Mouse (Mus musculus): ENCODE measurements around the gene Sema4a. TPM values are rescaled to one million over a fixed set of nuclear protein-coding genes. Genes with fewer than 3 reads are reported as not detected.

Sema4a gene
- total RNA-seq (2021): 10 to 100 TPM; 68.7 to 71.2 TPM
- long read RNA-seq, experiment 1, transcript Sema4a-215 (15 exons, 3,084 nt): minor isoform, 13 of 82 reads
- long read RNA-seq, experiment 1, transcript Sema4a-214 (15 exons, 3,046 nt): minor isoform, 10 of 82 reads
- long read RNA-seq, experiment 1, transcript Sema4a-213 (15 exons, 3,125 nt): major isoform, 29 of 82 reads
- long read RNA-seq, experiment 1, partial matches to known transcripts: 12 of 82 reads
- long read RNA-seq, experiment 1, other reads (novel, unspliced or antisense): 14 of 82 reads
- long read RNA-seq, experiment 2, transcript Sema4a-215 (15 exons, 3,084 nt): minor isoform, 5 of 62 reads
- long read RNA-seq, experiment 2, transcript Sema4a-213 (15 exons, 3,125 nt): major isoform, 24 of 62 reads
- long read RNA-seq, experiment 2, transcript Sema4a-214 (15 exons, 3,046 nt): minor isoform, 6 of 62 reads
- long read RNA-seq, experiment 2, partial matches to known transcripts: 8 of 62 reads
- long read RNA-seq, experiment 2, other reads (novel, unspliced or antisense): 18 of 62 reads

- Histone ChIP-seq H3K27ac (peak within 1 kb of the TSS; percentile 66), H3K4me3 (peak within 1 kb of the TSS; percentile 27; the same call in 1 of the 2 replicates)
- DNase-seq (ENCODE audit: extremely low spot score in 1 of 2, low spot score in 2 of 2): no peak
- intact Hi-C loops (cut with DNase I): no loop called here
- TF ChIP-seq CTCF (IDR thresholded peaks at IDR 0.05): no peak
Measured at GRCm38 (mm10) chr3:88460983-88461696, at the start of gene Sema4a. Sema4a (minus strand) TSS chr3:88461182.

DNA sequence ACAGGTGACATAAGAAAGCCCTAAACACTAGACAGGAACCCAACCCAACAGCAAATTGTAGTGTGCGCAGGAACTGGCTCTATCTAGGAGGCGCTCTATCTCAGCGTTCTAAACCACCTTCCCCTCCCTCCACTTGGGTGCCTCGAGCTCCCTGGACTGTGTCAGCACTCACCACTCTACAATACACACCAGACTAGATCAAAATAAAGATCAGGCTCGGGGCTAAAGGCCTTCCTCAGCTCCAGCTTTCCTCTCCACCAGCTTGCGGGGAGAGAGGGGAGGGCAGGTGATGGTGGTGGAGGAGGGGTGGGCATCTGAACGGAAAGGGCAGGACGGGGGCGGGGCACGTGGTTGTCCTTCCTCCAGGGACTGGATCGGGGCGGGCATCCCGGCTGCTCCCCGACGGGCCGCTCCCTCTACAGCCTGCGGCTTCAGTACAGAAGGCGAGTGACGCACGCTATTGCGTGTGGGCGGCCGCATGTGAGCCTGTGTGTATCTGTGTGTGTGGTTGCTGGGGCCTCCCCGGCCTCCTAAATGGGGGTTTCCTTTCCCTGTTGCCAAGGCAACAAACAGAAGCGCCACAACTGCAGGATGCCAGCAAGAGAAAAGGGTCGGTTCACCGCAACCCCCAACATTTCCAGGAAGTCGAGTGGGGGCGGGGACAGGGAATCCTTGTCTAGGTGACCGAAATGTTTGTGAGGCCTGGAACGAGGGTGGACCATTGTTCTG is 48.9 kb upstream of the Sema4a start, which contains the start of gene Lmna:
Gene Lmna, minus strand, starts transcription at position 265 of the 729 bp plus-strand sequence.
- H3K4me3 ChIP-seq: peak within 1 kb of the TSS; percentile 33
- TF ChIP-seq CTCF (IDR thresholded peaks at IDR 0.05): peak; percentile 34
- intact Hi-C loops (cut with DNase I): no loop called here
- DNase-seq (ENCODE audit: extremely low spot score in 1 of 2, low spot score in 2 of 2): peak; percentile 86 to 90
- peak within 1 kb of the TSS; percentile 76 for H3K27ac ChIP-seq

- intact Hi-C loops (cut with DNase I): no loop called here
- H3K4me3 ChIP-seq: peak overlapping the region; percentile 33
- peak overlapping the region; percentile 76 for H3K27ac ChIP-seq
- DNase-seq (ENCODE audit: extremely low spot score in 1 of 2, low spot score in 2 of 2): no peak
- TF ChIP-seq CTCF (IDR thresholded peaks at IDR 0.05): no peak
Measured at GRCm38 (mm10) chr3:88509250-88509649, 48.3 kb upstream of the Sema4a start.

DNA sequence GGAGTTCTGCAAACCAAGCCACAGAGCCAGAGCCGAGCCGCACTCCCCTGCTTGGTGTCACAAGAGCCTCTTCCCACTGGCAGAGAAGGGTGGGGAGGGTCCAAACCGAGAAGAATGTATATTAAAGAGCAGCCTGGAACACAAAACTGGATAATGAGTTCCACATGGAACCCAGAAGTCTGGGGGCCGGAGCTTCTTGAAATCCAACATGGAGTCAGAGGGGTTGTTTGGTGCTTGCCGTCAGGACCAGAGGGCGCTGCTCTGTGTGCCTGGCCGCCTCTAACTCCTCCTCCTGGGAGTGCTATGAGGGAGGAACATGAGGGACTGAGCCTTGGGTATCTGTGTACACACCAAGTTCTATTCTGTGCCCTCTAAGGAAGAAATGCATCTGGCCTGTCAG is 44.8 kb upstream of the Sema4a start:
- Histone ChIP-seq H3K4me3 (no peak overlapping the region), H3K27ac (no peak overlapping the region)
- intact Hi-C loops (cut with DNase I): no loop called here
- DNase-seq (ENCODE audit: extremely low spot score in 1 of 2, low spot score in 2 of 2): no peak
- no peak for TF ChIP-seq CTCF (IDR thresholded peaks at IDR 0.05)

DNA sequence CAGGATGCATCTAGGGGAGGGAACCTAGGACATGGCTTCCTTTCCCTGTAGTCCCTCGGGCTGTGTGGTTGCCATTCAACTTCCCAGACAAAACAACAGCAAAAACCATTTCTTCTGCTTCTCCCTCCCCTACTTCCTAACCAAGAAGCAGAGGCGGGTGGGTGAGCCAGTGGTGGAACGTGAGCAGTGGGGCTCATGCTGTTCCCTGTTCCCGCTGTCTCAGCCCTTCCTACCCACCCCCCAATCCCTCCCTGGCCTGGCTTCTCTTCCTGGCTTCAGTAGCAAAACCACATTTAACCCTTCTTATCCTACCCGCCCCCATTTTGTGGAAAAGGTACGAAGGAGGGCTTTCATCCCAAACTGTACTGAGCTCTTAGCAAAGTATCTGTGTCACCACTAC is 44.1 kb upstream of the Sema4a start:
- intact Hi-C loops (cut with DNase I): no loop called here
- TF ChIP-seq CTCF (IDR thresholded peaks at IDR 0.05): no peak
- no peak overlapping the region for H3K27ac ChIP-seq

GRCm38 (mm10) chr3:88503881-88504746 is 43.1 kb upstream of the Sema4a start:
- intact Hi-C loops (cut with DNase I): loop anchor here (2.0 kb wide), 1 partner anchor 19 kb away; no protein-coding TSS in a partner anchor
- TF ChIP-seq CTCF (IDR thresholded peaks at IDR 0.05): no peak
- DNase-seq (ENCODE audit: extremely low spot score in 1 of 2, low spot score in 2 of 2): no peak
- no peak overlapping the region for H3K27ac ChIP-seq
- no peak overlapping the region for H3K4me3 ChIP-seq

More for the DNA sequence above, 44.1 kb upstream of the Sema4a start:
- H3K4me3 ChIP-seq: no peak overlapping the region
- no peak for DNase-seq (ENCODE audit: extremely low spot score in 1 of 2, low spot score in 2 of 2)

DNA sequence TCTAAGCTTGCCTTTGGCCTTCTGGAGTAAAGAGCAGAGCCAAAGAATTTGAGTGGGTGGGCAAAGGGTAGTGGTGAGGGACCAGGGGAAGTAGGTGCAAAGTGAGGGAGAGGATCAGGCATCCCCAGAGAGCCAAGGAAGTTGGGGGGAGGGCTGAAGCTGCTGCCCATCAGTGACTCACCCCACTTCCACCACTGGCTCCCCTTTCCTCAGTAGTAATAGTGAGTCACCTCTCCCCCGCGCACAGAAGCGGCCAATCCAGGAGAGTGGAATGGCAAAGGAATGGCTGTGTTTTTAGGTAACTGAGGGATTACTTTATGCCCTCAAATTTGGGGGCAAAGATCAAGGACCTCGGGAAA is 42.5 kb upstream of the Sema4a start:
- Histone ChIP-seq H3K27ac (peak overlapping the region; percentile 94), H3K4me3 (peak overlapping the region; percentile 84)
- intact Hi-C loops (cut with DNase I): loop anchor here (2.0 kb wide), 1 partner anchor 19 kb away; no protein-coding TSS in a partner anchor
- no peak for TF ChIP-seq CTCF (IDR thresholded peaks at IDR 0.05)
- peak; percentile 57 to 59 for DNase-seq (ENCODE audit: extremely low spot score in 1 of 2, low spot score in 2 of 2)

GRCm38 (mm10) chr3:88502641-88503504 is 41.9 kb upstream of the Sema4a start:
- peak; percentile 90 to 93 for DNase-seq (ENCODE audit: extremely low spot score in 1 of 2, low spot score in 2 of 2)
- intact Hi-C loops (cut with DNase I): loop anchor here (2.0 kb wide), 1 partner anchor 18 kb away; no protein-coding TSS in a partner anchor
- Histone ChIP-seq H3K27ac (peak overlapping the region; percentile 94), H3K4me3 (peak overlapping the region; percentile 84)
- TF ChIP-seq CTCF (IDR thresholded peaks at IDR 0.05): no peak

DNA sequence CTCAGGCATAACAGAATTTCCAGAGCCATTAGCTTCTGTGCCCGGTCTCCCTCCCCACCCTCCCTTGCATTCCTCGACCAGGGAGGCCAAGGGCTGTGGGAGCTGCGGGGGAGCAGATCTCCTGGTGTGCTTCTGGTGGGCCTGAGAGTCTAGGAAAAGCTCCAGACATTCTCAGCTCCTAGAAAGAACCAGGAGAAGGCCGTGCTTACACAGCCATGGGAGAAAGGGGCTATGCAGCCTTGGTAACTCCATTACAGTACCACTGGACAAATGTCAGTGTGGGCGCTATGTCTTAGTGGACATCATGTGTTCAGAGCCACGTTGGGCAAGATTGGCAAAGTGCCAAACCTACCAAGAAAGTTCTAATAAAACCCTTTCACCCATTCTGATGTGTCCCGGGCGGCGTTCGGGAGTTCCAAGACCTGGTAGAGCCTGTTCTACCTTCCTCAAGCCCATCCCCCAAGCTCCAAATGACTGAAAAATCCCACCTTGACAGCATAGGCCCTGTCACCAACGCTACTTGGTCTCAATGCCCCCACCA is 41.1 kb upstream of the Sema4a start:
- intact Hi-C loops (cut with DNase I): loop anchor here (2.0 kb wide), 1 partner anchor 17 kb away; no protein-coding TSS in a partner anchor
- Histone ChIP-seq H3K27ac (peak overlapping the region; percentile 94), H3K4me3 (peak overlapping the region; percentile 84)
- TF ChIP-seq CTCF (IDR thresholded peaks at IDR 0.05): no peak
- no peak for DNase-seq (ENCODE audit: extremely low spot score in 1 of 2, low spot score in 2 of 2)
